Mouse (Mus musculus): ENCODE data around the gene Lrrc8c. TPM values are rescaled to one million over a fixed set of nuclear protein-coding genes. Genes with fewer than 3 reads are reported as not detected.

Lrrc8c gene
- polyA plus RNA-seq, 1 experiment from 2014 or later, result 21.4 TPM

- no peaks in the 10 kb centered on the region for H3K4me1 ChIP-seq (ENCODE audit: control insufficient read depth, insufficient read depth, low read length)
- H3K27me3 ChIP-seq (ENCODE audit: control insufficient read depth, insufficient read depth, low read length), result no peaks in the 10 kb centered on the region
- H3K9me3 ChIP-seq (ENCODE audit: control insufficient read depth, low read depth, low read length), result no peaks in the 10 kb centered on the region
- no peak for ATAC-seq (ENCODE audit: insufficient number of reproducible peaks, insufficient read depth, low FRiP score, low read depth)
- no peak overlapping the region for H3K9ac ChIP-seq (replicated peaks; ENCODE audit: low read depth, low read length)
- 64% methylated on average over 1 of the region's 1 CpGs for WGBS
- no peak overlapping the region for H3K27ac ChIP-seq (ENCODE audit: low read length)
- no peak overlapping the region for H3K4me2 ChIP-seq (replicated peaks; ENCODE audit: low read depth, low read length)
- H3K4me3 ChIP-seq (ENCODE audit: low read depth, low read length), result no peak overlapping the region
- H3K36me3 ChIP-seq (ENCODE audit: control insufficient read depth, insufficient read depth, low read length), result no peaks in the 10 kb centered on the region
These were observed 32.6 kb downstream of the Lrrc8c start for GRCm38 (mm10) chr5:105551808-105552207.

GRCm38 (mm10) chr5:105556291-105556690 is 37.1 kb downstream of the Lrrc8c start:
- H3K4me1 ChIP-seq (ENCODE audit: control insufficient read depth, insufficient read depth, low read length), result no peaks in the 10 kb centered on the region
- H3K9me3 ChIP-seq (ENCODE audit: control insufficient read depth, low read depth, low read length), result no peaks in the 10 kb centered on the region
- no peak overlapping the region for H3K9ac ChIP-seq (replicated peaks; ENCODE audit: low read depth, low read length)
- no peaks in the 10 kb centered on the region for H3K27me3 ChIP-seq (ENCODE audit: control insufficient read depth, insufficient read depth, low read length)
- H3K4me2 ChIP-seq (replicated peaks; ENCODE audit: low read depth, low read length), result no peak overlapping the region
- no peak overlapping the region for H3K4me3 ChIP-seq (ENCODE audit: low read depth, low read length)
- ATAC-seq (ENCODE audit: insufficient number of reproducible peaks, insufficient read depth, low FRiP score, low read depth), result no peak
- WGBS, result 80% methylated on average over 6 of the region's 6 CpGs
- no peaks in the 10 kb centered on the region for H3K36me3 ChIP-seq (ENCODE audit: control insufficient read depth, insufficient read depth, low read length)
- H3K27ac ChIP-seq (ENCODE audit: low read length), result no peak overlapping the region

- Histone ChIP-seq H3K4me1 (ENCODE audit: control insufficient read depth, insufficient read depth, low read length) (no peaks in the 10 kb centered on the region), H3K36me3 (ENCODE audit: control insufficient read depth, insufficient read depth, low read length) (no peaks in the 10 kb centered on the region), H3K4me3 (ENCODE audit: low read depth, low read length) (no peak overlapping the region), H3K4me2 (replicated peaks; ENCODE audit: low read depth, low read length) (no peak overlapping the region), H3K27ac (ENCODE audit: low read length) (no peak overlapping the region), H3K27me3 (ENCODE audit: control insufficient read depth, insufficient read depth, low read length) (no peaks in the 10 kb centered on the region), H3K9ac (replicated peaks; ENCODE audit: low read depth, low read length) (no peak overlapping the region), H3K9me3 (ENCODE audit: control insufficient read depth, low read depth, low read length) (no peaks in the 10 kb centered on the region)
- ATAC-seq (ENCODE audit: insufficient number of reproducible peaks, insufficient read depth, low FRiP score, low read depth), result no peak
- 93% methylated on average over 3 of the region's 3 CpGs for WGBS
These were observed 38.2 kb downstream of the Lrrc8c start for GRCm38 (mm10) chr5:105557346-105557745.

- no peaks in the 10 kb centered on the region for H3K9me3 ChIP-seq (ENCODE audit: control insufficient read depth, low read depth, low read length)
- no peak overlapping the region for H3K9ac ChIP-seq (replicated peaks; ENCODE audit: low read depth, low read length)
- no peaks in the 10 kb centered on the region for H3K27me3 ChIP-seq (ENCODE audit: control insufficient read depth, insufficient read depth, low read length)
- 84% methylated on average over 4 of the region's 4 CpGs for WGBS
- no peak overlapping the region for H3K4me3 ChIP-seq (ENCODE audit: low read depth, low read length)
- H3K36me3 ChIP-seq (ENCODE audit: control insufficient read depth, insufficient read depth, low read length), result no peaks in the 10 kb centered on the region
- no peaks in the 10 kb centered on the region for H3K4me1 ChIP-seq (ENCODE audit: control insufficient read depth, insufficient read depth, low read length)
- no peak overlapping the region for H3K27ac ChIP-seq (ENCODE audit: low read length)
- H3K4me2 ChIP-seq (replicated peaks; ENCODE audit: low read depth, low read length), result no peak overlapping the region
- ATAC-seq (ENCODE audit: insufficient number of reproducible peaks, insufficient read depth, low FRiP score, low read depth), result no peak
These were observed 38.6 kb downstream of the Lrrc8c start for GRCm38 (mm10) chr5:105557777-105558240.

GRCm38 (mm10) chr5:105558517-105558916 is 39.3 kb downstream of the Lrrc8c start:
- no peak overlapping the region for H3K27ac ChIP-seq (ENCODE audit: low read length)
- no peak overlapping the region for H3K9ac ChIP-seq (replicated peaks; ENCODE audit: low read depth, low read length)
- no peaks in the 10 kb centered on the region for H3K27me3 ChIP-seq (ENCODE audit: control insufficient read depth, insufficient read depth, low read length)
- no peaks in the 10 kb centered on the region for H3K36me3 ChIP-seq (ENCODE audit: control insufficient read depth, insufficient read depth, low read length)
- H3K9me3 ChIP-seq (ENCODE audit: control insufficient read depth, low read depth, low read length), result no peaks in the 10 kb centered on the region
- H3K4me1 ChIP-seq (ENCODE audit: control insufficient read depth, insufficient read depth, low read length), result no peaks in the 10 kb centered on the region
- ATAC-seq (ENCODE audit: insufficient number of reproducible peaks, insufficient read depth, low FRiP score, low read depth), result no peak
- H3K4me2 ChIP-seq (replicated peaks; ENCODE audit: low read depth, low read length), result no peak overlapping the region
- WGBS, result 95% methylated on average over 4 of the region's 4 CpGs
- H3K4me3 ChIP-seq (ENCODE audit: low read depth, low read length), result no peak overlapping the region

GRCm38 (mm10) chr5:105561926-105562325 is 42.7 kb downstream of the Lrrc8c start:
- no peak overlapping the region for H3K4me2 ChIP-seq (replicated peaks; ENCODE audit: low read depth, low read length)
- no peak overlapping the region for H3K9ac ChIP-seq (replicated peaks; ENCODE audit: low read depth, low read length)
- H3K36me3 ChIP-seq (ENCODE audit: control insufficient read depth, insufficient read depth, low read length), result no peaks in the 10 kb centered on the region
- no peak for ATAC-seq (ENCODE audit: insufficient number of reproducible peaks, insufficient read depth, low FRiP score, low read depth)
- no peaks in the 10 kb centered on the region for H3K4me1 ChIP-seq (ENCODE audit: control insufficient read depth, insufficient read depth, low read length)
- no peaks in the 10 kb centered on the region for H3K27me3 ChIP-seq (ENCODE audit: control insufficient read depth, insufficient read depth, low read length)
- H3K27ac ChIP-seq (ENCODE audit: low read length), result no peak overlapping the region
- no peaks in the 10 kb centered on the region for H3K9me3 ChIP-seq (ENCODE audit: control insufficient read depth, low read depth, low read length)
- H3K4me3 ChIP-seq (ENCODE audit: low read depth, low read length), result no peak overlapping the region

- Histone ChIP-seq H3K27me3 (ENCODE audit: control insufficient read depth, insufficient read depth, low read length) (no peaks in the 10 kb centered on the region), H3K36me3 (ENCODE audit: control insufficient read depth, insufficient read depth, low read length) (no peaks in the 10 kb centered on the region), H3K9me3 (ENCODE audit: control insufficient read depth, low read depth, low read length) (no peaks in the 10 kb centered on the region), H3K4me3 (ENCODE audit: low read depth, low read length) (no peak overlapping the region), H3K4me2 (replicated peaks; ENCODE audit: low read depth, low read length) (no peak overlapping the region), H3K9ac (replicated peaks; ENCODE audit: low read depth, low read length) (no peak overlapping the region), H3K27ac (ENCODE audit: low read length) (no peak overlapping the region), H3K4me1 (ENCODE audit: control insufficient read depth, insufficient read depth, low read length) (no peaks in the 10 kb centered on the region)
- 86% methylated on average over 4 of the region's 4 CpGs for WGBS
- ATAC-seq (ENCODE audit: insufficient number of reproducible peaks, insufficient read depth, low FRiP score, low read depth), result no peak
These were observed 45.6 kb downstream of the Lrrc8c start for GRCm38 (mm10) chr5:105564761-105565160.

GRCm38 (mm10) chr5:105565824-105566223 is 46.6 kb downstream of the Lrrc8c start:
- H3K27me3 ChIP-seq (ENCODE audit: control insufficient read depth, insufficient read depth, low read length), result no peaks in the 10 kb centered on the region
- H3K4me1 ChIP-seq (ENCODE audit: control insufficient read depth, insufficient read depth, low read length), result no peaks in the 10 kb centered on the region
- WGBS, result 78% methylated on average over 4 of the region's 4 CpGs
- no peaks in the 10 kb centered on the region for H3K36me3 ChIP-seq (ENCODE audit: control insufficient read depth, insufficient read depth, low read length)
- peak; percentile 78; the same call in 1 of the 2 replicates for ATAC-seq (ENCODE audit: insufficient number of reproducible peaks, insufficient read depth, low FRiP score, low read depth)
- H3K4me3 ChIP-seq (ENCODE audit: low read depth, low read length), result no peak overlapping the region
- no peaks in the 10 kb centered on the region for H3K9me3 ChIP-seq (ENCODE audit: control insufficient read depth, low read depth, low read length)
- no peak overlapping the region for H3K4me2 ChIP-seq (replicated peaks; ENCODE audit: low read depth, low read length)
- H3K27ac ChIP-seq (ENCODE audit: low read length), result no peak overlapping the region
- H3K9ac ChIP-seq (replicated peaks; ENCODE audit: low read depth, low read length), result no peak overlapping the region

GRCm38 (mm10) chr5:105566852-105567412 is 47.7 kb downstream of the Lrrc8c start:
- Histone ChIP-seq H3K4me3 (ENCODE audit: low read depth, low read length) (no peak overlapping the region), H3K9ac (replicated peaks; ENCODE audit: low read depth, low read length) (no peak overlapping the region), H3K36me3 (ENCODE audit: control insufficient read depth, insufficient read depth, low read length) (no peaks in the 10 kb centered on the region), H3K4me2 (replicated peaks; ENCODE audit: low read depth, low read length) (no peak overlapping the region), H3K4me1 (ENCODE audit: control insufficient read depth, insufficient read depth, low read length) (no peaks in the 10 kb centered on the region), H3K27ac (ENCODE audit: low read length) (no peak overlapping the region), H3K9me3 (ENCODE audit: control insufficient read depth, low read depth, low read length) (no peaks in the 10 kb centered on the region), H3K27me3 (ENCODE audit: control insufficient read depth, insufficient read depth, low read length) (no peaks in the 10 kb centered on the region)
- 50% methylated on average over 7 of the region's 7 CpGs for WGBS
- ATAC-seq (ENCODE audit: insufficient number of reproducible peaks, insufficient read depth, low FRiP score, low read depth), result no peak
